Mouse (Mus musculus): ENCODE data around the gene Hecw2.

The Hecw2 gene

GRCm38 (mm10) chr1:54194954-54195305 is at the start of gene Hecw2:
Hecw2 (minus strand) TSS chr1:54195168.
- DNase-seq (ENCODE audit: low read depth in 2 of 2, low spot score in 2 of 2), result no peak

- DNase-seq (ENCODE audit: low read depth in 2 of 2, low spot score in 2 of 2), result no peak
These were observed 47.8 kb upstream of the Hecw2 start for GRCm38 (mm10) chr1:54242722-54243121.

- no peak for DNase-seq (ENCODE audit: low read depth in 2 of 2, low spot score in 2 of 2)
These were observed 25.3 kb upstream of the Hecw2 start for GRCm38 (mm10) chr1:54220273-54220672.

- no peak for DNase-seq (ENCODE audit: low read depth in 2 of 2, low spot score in 2 of 2)
These were observed 600 bp downstream of the Hecw2 start for GRCm38 (mm10) chr1:54194183-54194953.

GRCm38 (mm10) chr1:54193191-54193770 is 1.7 kb downstream of the Hecw2 start:
- DNase-seq (ENCODE audit: low read depth in 2 of 2, low spot score in 2 of 2), result no peak

- no peak for DNase-seq (ENCODE audit: low read depth in 2 of 2, low spot score in 2 of 2)
These were observed 7.4 kb downstream of the Hecw2 start for GRCm38 (mm10) chr1:54187579-54187978.

GRCm38 (mm10) chr1:54186347-54186746 is 8.6 kb downstream of the Hecw2 start:
- no peak for DNase-seq (ENCODE audit: low read depth in 2 of 2, low spot score in 2 of 2)

GRCm38 (mm10) chr1:54180663-54181062 is 14.3 kb downstream of the Hecw2 start:
- DNase-seq (ENCODE audit: low read depth in 2 of 2, low spot score in 2 of 2), result no peak

- no peak for DNase-seq (ENCODE audit: low read depth in 2 of 2, low spot score in 2 of 2)
These were observed 15.8 kb downstream of the Hecw2 start for GRCm38 (mm10) chr1:54179179-54179578.

- DNase-seq (ENCODE audit: low read depth in 2 of 2, low spot score in 2 of 2), result no peak
These were observed 18.4 kb downstream of the Hecw2 start for GRCm38 (mm10) chr1:54176592-54176991.

- DNase-seq (ENCODE audit: low read depth in 2 of 2, low spot score in 2 of 2), result no peak
These were observed 27.0 kb downstream of the Hecw2 start for GRCm38 (mm10) chr1:54168014-54168413.

GRCm38 (mm10) chr1:54159531-54159930 is 35.4 kb downstream of the Hecw2 start:
- no peak for DNase-seq (ENCODE audit: low read depth in 2 of 2, low spot score in 2 of 2)

GRCm38 (mm10) chr1:54153216-54153786 is 41.7 kb downstream of the Hecw2 start:
- no peak for DNase-seq (ENCODE audit: low read depth in 2 of 2, low spot score in 2 of 2)

GRCm38 (mm10) chr1:54145106-54145505 is 49.9 kb downstream of the Hecw2 start:
- DNase-seq (ENCODE audit: low read depth in 2 of 2, low spot score in 2 of 2), result no peak

- DNase-seq (ENCODE audit: low read depth in 2 of 2, low spot score in 2 of 2), result no peak
These were observed 61.0 kb downstream of the Hecw2 start for GRCm38 (mm10) chr1:54133802-54134436.

GRCm38 (mm10) chr1:54128714-54129431 is 66.1 kb downstream of the Hecw2 start:
- no peak for DNase-seq (ENCODE audit: low read depth in 2 of 2, low spot score in 2 of 2)

- DNase-seq (ENCODE audit: low read depth in 2 of 2, low spot score in 2 of 2), result no peak
These were observed 67.8 kb downstream of the Hecw2 start for GRCm38 (mm10) chr1:54126991-54127742.

GRCm38 (mm10) chr1:54122551-54122950 is 72.4 kb downstream of the Hecw2 start:
- DNase-seq (ENCODE audit: low read depth in 2 of 2, low spot score in 2 of 2), result no peak

GRCm38 (mm10) chr1:54121071-54121730 is 73.8 kb downstream of the Hecw2 start:
- no peak for DNase-seq (ENCODE audit: low read depth in 2 of 2, low spot score in 2 of 2)

GRCm38 (mm10) chr1:54119638-54120320 is 75.2 kb downstream of the Hecw2 start:
- no peak for DNase-seq (ENCODE audit: low read depth in 2 of 2, low spot score in 2 of 2)
